Mouse (Mus musculus) kidney, adult 2 months (tissue): ENCODE measurements around the gene Pias3.

ENCODE experiments used
- CTCF ChIP-seq: fragments of 200-500 bp; conservative IDR thresholded peaks from 2 replicates; pipeline ENCODE4 v1.5.1; 2011; ENCODE audit warnings: low read depth, mild to moderate bottlenecking, control low read depth, low read length, moderate library complexity, mixed read lengths; ENCODE audit not compliant: insufficient read depth, insufficient read length
- POLR2A ChIP-seq: fragments of 200-500 bp; IDR thresholded peaks from one replicate; pipeline ENCODE4 v1.6.1; 2011; ENCODE audit warnings: low read depth, low read length, control low read depth

- no peak for TF ChIP-seq CTCF
- no peak for TF ChIP-seq POLR2A
These were observed 24.7 kb upstream of the Pias3 start for GRCm38 (mm10) chr3:96671519-96671918.
